Mouse (Mus musculus): ENCODE results near the gene Frs2. TPM values are rescaled to one million over a fixed set of nuclear protein-coding genes. Genes with fewer than 3 reads are reported as not detected.
"Not testable (repeated sequence)": the region's sequence is repeated elsewhere in the genome, so short reads cannot be mapped to it uniquely, and the experiment has no call there.

Frs2 gene
- total RNA-seq, 4 experiments from 2014 or later, result 36.9 to 39.4 (median 38.6) TPM

- DNase-seq (ENCODE audit: low spot score in 2 of 2), result no peak
Observed at GRCm38 (mm10) chr10:117045175-117046056, 102.9 kb downstream of the Frs2 start, which contains the start of gene Lrrc10. Gene Lrrc10 (plus strand): TSS chr10:117045341.

GRCm38 (mm10) chr10:117043497-117044166, 104.7 kb downstream of the Frs2 start:
- not testable (repeated sequence) for DNase-seq (ENCODE audit: low spot score in 2 of 2)

GRCm38 (mm10) chr10:117042295-117042694, 106.0 kb downstream of the Frs2 start:
- DNase-seq (ENCODE audit: low spot score in 2 of 2), result no peak

- no peak for DNase-seq (ENCODE audit: low spot score in 2 of 2)
Observed at GRCm38 (mm10) chr10:117040355-117040754, 108.0 kb downstream of the Frs2 start.

GRCm38 (mm10) chr10:117033785-117034184, 114.5 kb downstream of the Frs2 start:
- DNase-seq (ENCODE audit: low spot score in 2 of 2), result peak; percentile 54 to 61

- DNase-seq (ENCODE audit: low spot score in 2 of 2), result no peak
Observed at GRCm38 (mm10) chr10:117031160-117031559, 117.2 kb downstream of the Frs2 start.

GRCm38 (mm10) chr10:117026176-117026575, 122.2 kb downstream of the Frs2 start:
- no peak for DNase-seq (ENCODE audit: low spot score in 2 of 2)

- DNase-seq (ENCODE audit: low spot score in 2 of 2), result not testable (repeated sequence)
Observed at GRCm38 (mm10) chr10:117025776-117026175, 122.6 kb downstream of the Frs2 start.

- no peak for DNase-seq (ENCODE audit: low spot score in 2 of 2)
Observed at GRCm38 (mm10) chr10:117023693-117024092, 124.6 kb downstream of the Frs2 start.

GRCm38 (mm10) chr10:117021020-117021754, 127.1 kb downstream of the Frs2 start:
- no peak for DNase-seq (ENCODE audit: low spot score in 2 of 2)

Other genes starting within 250 kb of the Frs2 start
- 10 to 100 TPM; 37.9 to 43.1 (median 39.6) TPM for gene Rab3ip, start 197.8 kb downstream of the Frs2 start, total RNA-seq (2022)
- gene Gm10271, start 175.9 kb downstream of the Frs2 start, total RNA-seq (2022), result not detected
- under 1 TPM in 3 of 4 experiments, not detected in 1; 0.11 to 0.26 (median 0.25) TPM for gene Best3, start 162.2 kb downstream of the Frs2 start, total RNA-seq (2022)
- gene Lrrc10, start 103.2 kb downstream of the Frs2 start, total RNA-seq (2022), result under 1 TPM in 2 of 4 experiments, not detected in 2; 0.26 to 0.34 TPM
- gene Cct2, start 84.7 kb downstream of the Frs2 start, total RNA-seq (2022), result 100 to 1,000 TPM; 148 to 155 (median 154) TPM
- gene Yeats4, start 76.0 kb upstream of the Frs2 start, total RNA-seq (2022), result 10 to 100 TPM; 42.5 to 47.6 (median 45.6) TPM
- not detected for gene 9530003J23Rik, start 90.2 kb upstream of the Frs2 start, total RNA-seq (2022)
- 100 to 1,000 TPM in 2 of 4 experiments, 10 to 100 TPM in 2; 15.6 to 138 (median 65.3) TPM for gene Lyz2, start 133.8 kb upstream of the Frs2 start, total RNA-seq (2022)
- gene Lyz1, start 144.3 kb upstream of the Frs2 start, total RNA-seq (2022), result 10 to 100 TPM in 2 of 4 experiments, 1 to 10 TPM in 2; 1.4 to 13.6 (median 6.2) TPM
- gene Cpsf6, start 231.5 kb upstream of the Frs2 start, total RNA-seq (2022), result 100 to 1,000 TPM in 2 of 4 experiments, 10 to 100 TPM in 2; 86.2 to 103 (median 96.1) TPM